Mouse (Mus musculus) left cerebral cortex, adult 11 months (tissue): ENCODE measurements at regions not wholly inside any gene's neighbourhood (a gene's known extent, or its start where the extent isn't known, plus 50 kb on each side); places are given as distances from the start of the nearest gene placed in this dataset.

Experiments
- DNase-seq: peaks from one replicate; pipeline ENCODE4 v3.0.0; 2022; ENCODE audit warnings: low spot score

DNA sequence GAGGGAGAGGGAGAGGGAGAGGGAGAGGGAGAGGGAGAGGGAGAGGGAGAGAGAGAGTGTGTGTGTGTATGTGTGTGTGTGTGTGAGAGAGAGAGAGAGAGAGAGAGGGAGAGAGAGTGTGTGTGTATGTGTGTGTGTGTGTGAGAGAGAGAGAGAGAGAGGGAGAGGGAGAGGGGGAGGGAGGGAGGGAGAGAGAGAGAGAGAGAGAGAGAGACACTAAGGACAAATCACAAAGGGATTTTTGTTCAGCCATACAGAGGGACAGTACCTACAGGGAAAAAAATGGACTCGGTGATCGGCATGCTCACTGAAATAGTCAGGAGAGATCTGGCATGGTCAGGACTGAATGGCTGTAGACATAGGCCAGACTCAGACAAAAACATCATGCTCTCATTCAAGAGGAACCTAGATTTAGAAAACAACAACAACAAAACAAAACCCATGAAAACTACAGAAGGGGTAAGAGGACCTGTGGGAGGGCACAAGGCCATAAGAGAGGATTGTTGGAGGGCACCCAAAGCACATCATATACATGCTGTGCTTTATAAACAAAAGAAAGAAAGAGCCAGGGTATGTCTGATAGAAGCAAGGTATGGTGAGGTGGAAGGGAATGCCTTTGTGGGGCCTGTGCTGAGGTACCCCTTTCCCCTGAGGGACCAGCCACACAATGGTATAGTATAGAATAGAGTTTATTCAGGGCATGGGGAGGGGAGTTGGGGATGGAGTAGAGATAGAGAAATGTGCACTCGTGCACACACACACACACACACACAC, 127.0 kb upstream of the Med14 start:
- no peak for DNase-seq

DNA sequence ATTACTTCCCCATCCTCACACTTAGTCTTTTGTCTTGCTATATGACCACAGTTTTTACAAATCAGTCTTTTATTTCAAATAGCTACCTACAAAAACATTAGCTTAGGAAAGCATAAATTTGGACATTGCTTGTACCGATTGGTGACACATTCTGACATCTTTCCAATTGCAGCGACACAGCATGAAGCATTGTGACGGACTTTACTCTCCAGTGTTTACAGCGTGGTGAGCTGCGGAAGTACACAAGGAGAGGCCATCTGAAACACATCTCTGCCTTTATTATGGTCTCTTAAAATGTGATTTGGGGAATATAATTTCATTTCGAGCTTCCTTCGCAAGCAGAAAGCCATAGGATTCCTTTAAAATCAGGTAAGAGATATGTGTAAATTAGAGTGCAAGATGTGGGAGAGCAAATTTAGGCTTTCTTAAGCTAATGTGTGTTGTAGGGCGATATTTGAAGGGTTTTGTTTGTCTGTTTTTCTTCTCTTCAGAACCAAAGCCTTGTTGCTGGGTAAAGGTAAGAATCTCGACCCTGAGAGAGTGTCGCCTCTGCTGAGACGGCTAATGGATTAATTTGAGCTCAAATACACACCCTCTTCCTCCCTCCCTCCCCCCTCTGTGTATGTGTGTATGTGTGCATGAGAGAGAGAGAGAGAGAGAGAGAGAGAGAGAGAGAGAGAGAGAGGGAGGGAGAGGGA, 126.3 kb upstream of the Med14 start:
- DNase-seq = no peak

DNA sequence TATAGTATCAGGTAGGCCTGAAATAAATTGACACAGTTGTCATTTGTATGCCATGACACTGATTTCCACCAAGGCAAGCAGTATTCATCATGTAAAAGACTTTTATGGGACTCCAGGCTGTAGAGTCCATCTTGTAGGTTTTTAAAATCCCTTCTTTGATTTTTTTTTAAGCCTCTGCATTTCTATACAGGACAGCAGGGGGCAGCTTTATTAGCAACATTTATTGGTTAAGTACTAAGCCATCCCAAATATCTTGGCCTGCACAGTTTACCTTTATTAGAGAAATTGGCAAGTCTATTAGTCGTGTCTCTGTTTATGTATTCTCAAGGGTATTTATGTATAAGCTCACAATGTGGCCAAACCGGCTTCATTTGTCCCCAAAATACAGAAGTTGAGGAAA, 125.6 kb upstream of the Med14 start:
- DNase-seq = no peak

DNA sequence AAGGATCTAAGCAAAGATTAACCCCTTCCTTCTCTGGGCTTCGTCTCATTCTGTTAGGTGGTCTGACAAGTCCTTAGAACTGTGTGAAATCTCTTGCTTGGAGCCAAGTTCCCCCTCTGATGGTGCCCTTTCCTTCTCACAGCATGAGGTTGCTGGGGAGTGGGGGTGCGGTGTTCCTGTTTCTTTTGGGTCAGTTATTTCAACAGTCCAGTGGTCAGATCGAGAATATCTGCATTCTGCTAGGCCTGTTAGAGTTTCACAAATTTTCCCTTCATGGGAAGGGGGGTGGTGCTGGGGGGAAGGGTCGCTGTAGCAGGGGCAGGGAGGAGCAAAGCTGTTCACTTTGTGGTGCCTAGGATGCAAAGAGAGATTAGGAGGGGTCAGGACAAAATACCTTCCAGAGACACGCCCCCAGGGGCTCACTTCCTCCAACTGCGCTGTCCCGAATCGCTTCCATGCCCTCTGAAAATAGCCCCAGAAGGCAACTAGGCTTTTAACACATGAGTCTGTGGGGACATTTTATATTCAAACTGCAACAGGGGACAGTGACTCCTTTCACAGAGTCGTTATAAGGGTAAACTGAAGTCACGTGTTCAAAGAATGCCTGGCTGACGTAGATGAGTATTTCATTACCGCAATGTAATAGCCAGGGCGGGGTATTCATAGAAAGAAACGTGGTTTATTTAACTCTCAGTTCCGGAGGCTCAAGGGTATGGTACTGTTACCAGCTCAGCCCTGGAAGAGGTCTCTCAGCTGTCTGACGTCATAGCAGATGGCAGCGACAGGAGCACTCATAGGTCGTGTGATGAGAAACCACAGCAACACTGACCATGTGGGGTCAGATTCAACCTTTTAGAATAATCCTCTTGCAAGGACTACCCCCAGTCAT, 124.5 kb upstream of the Med14 start:
- DNase-seq = no peak

DNA sequence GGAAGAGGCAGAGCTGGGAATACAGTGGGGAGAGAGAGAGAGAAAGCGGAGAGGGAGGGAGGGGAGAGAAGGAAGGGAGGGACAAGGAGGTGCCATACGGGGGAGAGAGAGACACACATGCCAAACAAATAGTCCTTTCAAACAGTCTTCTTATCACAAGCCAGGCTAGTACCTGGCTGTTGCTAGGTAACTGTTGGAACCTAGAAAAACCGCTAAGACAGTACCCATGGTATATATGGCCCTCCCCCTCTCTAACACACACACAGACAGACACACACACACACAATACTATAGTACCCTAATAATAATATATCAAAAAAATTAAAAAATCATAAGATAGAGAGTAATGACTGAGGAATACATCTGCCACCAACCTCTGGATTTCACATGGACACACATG, 117.4 kb upstream of the Med14 start:
- no peak for DNase-seq

DNA sequence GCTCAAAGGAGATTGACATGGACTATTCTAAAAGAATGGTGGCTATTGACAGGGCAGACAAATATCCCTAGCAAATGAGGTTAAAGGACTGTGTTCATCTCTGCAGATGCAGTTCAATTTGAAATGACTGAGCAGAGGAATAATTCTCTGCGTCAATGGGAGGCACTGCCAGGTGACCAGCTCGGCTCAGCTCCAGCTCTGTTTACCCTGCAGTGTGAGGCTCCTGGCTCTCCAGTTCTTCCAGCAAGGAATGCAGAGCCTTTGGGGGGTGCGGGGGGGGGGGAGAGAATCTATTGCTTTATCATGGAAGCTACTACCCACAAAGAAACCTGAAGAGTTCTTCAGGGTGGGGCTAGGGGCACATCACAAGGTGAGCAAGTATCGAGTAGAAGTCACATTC, 115.6 kb upstream of the Med14 start:
- no peak for DNase-seq

DNA sequence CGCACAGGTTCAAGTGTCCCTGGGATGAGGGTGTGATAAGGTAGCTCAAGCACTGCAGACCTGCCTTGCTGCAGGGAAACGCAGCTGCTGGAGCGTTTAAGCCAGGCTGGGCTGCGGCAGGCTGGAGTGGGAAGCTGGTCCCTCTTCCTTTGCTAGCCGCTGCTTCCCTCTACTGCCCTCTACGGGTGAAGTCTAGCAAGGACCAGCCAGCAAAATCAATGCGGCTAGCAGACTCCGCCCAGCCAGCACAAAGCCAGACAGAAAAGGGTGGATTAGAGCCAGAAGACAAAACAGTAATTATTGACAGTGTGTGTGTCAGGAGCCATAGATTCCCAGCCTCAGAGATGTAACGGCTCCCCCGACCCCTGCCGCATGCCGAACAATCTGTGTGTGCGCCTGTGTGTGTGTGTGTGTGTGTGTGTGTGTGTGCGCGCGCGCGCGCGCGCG, 111.8 kb upstream of the Med14 start:
- DNase-seq = peak; percentile 64

DNA sequence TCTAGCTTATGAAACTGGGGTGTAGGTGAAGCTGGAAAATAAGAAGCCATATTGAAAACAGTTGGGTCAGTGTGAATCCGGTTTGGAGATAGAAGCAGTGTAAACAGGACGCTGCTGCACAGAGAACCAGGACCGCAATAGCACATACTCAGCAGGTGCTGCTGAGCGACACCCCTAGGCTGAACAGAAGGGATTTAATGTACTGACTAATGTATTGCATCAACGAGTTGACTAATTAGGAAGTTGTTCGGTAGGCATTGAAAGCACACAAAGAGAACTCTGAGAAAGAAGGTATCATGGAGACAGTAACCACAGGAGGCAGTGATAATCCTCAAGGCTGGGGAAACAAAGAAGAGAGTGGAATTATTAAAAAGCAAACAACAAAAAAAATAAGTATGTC, 111.4 kb upstream of the Med14 start:
- DNase-seq = no peak

DNA sequence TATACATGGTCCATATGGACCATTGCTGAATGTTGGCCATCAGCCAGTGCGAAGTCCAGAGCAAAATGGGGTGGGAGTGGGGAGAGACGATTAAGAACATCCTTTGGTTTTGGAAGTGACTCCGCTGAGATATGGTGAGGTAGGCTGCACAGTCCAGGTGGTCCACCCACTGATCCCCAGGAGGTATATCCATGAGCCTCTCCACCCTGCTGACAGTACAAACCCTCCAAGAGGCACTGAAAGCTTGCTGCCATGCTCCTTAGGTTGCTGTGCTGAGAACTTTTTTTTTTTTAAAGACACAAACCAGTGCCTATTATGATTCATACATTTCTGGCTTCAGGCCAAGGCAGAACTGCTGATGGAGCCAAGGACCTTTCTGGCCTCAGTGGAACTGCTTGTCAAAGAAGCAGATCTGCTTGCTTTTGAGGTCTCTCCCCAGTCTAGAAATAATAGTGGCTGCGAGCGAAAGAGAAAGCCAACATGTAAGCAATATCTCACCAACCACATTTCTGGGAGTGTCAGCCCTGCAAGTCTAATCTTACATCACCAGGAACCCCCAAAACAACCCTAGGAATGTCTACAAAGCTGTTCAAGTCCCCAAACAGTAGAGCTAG, 105.1 kb upstream of the Med14 start:
- DNase-seq = no peak

DNA sequence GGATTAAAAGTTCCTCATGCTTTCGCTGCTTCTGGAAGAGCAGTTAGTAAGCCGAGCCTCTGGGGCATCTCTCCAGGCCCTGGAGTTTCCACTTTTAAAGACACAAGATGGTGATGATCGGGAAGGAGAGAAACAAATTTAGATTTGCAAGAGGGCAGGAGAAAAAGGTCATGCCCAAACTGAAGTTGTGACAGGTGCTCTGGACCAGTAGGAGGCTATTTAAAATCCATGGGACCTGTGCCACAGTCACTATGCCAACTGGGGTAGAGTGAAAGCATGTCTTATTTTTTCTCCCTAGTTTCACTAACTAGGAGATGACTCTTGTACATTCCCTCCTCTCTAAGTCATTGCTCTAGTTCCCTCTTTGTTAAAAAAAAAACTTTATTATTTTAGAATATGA, 104.3 kb upstream of the Med14 start:
- no peak for DNase-seq

DNA sequence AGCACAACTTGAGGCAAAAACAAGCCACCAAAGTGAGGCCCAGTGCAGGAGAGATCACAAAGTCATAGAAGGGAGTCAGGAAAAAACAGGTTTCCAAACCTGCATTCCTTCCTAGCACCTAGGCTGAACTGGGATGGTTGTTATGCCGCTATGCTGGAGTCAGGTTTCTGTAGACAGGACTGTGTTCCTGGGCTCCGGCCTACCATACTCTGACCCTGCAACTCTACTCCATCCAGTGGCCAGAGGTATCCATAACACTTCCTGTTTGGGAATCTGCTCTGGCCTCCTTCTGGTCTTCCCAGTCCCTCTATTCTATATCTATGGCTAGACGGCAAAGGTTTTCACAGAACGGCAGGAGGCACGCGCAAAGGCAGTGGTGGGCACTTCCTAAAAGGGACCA, 98.3 kb upstream of the Med14 start:
- DNase-seq = no peak

DNA sequence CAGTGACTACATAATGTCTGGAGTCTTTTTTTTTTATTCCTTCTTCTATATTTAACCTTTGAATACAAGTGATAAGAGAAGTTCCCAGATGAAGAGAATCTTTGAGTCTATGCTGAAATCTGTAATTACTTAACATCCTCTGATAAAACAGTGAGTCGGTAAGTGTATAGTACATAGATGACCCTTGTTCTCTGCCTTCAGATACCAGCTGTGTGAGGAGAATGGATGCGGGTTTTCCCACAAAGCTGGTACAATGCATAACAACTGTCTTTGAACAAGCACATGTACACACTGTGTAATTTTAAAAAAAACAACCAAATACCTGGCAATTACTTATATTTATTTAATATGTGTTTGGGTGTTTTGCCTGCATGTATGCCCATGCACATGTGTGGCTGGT, 96.9 kb upstream of the Med14 start:
- DNase-seq = no peak

DNA sequence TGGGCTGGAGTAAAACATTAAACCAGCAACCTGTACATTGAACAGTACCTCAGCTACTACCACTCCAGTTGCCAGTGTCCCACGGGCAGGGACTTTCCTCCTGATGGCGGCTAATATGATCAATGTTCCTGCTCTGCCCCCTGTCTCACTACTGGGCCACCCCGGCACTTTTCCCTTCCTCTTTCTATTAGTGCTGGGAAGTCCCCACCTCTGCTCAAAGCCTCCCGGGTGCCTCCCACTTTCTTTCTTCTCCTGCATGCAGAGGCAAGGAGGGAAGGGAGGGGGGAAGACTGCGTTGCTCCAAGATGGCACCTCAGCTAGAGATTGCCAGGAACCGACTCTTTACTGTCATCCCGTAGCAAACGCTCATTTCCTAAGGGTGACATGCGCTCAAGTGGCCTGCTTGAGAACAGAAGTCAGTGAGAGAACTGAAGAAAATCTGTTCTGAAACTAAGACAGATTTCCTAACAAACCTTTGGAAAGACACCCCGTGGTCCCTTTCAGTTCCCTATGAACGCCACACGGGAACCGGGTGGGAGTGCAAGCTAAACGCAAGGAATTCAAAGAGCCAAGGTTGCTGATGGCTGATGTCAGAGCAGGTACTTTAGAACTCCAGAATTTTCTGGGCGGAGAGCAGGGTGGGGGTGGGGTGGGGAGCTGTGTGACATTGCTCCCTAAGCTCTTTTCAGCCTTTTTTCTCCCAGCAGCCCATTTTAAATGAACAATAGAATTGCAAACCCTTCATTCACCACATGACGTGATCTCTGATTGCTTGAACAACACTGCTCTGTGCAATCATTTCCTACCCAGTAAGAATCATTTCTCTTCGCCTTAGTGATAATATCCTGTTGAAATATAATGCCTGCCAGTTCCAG, 96.2 kb upstream of the Med14 start:
- DNase-seq = peak; percentile 32

DNA sequence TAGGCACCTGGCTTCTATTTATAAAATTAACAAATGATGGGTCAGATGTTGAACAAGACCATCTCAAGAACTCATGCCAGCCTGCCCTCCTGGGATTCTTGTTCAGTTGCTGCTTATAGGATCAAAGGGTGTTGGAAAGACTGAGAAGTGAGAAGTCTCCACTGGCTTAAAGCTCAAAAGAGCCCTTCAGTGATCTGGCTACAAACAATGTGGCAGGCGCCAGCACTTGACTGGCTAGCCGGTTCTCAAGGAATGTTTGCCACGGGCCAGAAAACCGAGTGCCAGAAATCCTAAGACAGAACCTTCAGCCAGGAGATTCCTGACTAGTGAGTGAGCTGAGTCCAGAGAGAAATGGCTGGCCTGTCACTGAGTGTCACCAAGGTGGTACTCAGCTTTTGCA, 93.6 kb upstream of the Med14 start:
- DNase-seq = no peak

DNA sequence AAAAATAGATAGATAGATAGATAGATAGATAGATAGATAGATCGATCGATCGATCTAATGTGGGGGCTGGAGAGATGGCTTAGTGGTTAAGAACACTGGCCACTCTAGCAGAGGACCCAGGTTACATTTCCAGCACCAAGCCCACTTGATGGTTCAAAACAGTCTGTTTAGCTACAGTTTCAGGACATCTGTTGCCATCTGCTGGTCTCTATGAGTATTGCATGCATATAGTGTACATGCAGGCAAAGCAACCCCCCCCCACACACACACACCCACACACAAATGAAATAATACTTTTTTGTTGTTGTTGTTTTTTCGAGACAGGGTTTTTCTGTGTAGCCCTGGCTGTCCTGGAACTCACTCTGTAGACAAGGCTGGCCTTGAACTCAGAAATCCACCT, 89.8 kb upstream of the Med14 start:
- peak; percentile 14 for DNase-seq

DNA sequence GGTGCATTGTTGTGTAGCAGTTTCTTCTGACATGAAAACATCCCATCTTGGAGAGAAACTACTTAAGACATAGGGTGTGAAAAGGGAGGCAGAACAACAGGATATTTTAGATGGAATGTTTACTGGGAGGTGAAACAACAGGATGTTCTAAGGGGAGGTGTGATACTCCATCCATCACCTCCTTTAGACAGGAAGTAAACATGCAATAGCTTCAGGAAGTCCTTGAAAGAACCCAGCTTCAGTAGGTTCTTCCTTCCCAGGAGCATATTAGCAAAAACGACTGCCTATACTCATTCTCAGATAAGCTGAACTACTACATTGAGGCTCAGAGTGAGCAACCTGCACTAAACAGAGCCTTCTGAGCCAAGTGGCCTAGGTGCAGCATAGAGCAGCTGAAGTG, 82.6 kb upstream of the Med14 start:
- DNase-seq = no peak

DNA sequence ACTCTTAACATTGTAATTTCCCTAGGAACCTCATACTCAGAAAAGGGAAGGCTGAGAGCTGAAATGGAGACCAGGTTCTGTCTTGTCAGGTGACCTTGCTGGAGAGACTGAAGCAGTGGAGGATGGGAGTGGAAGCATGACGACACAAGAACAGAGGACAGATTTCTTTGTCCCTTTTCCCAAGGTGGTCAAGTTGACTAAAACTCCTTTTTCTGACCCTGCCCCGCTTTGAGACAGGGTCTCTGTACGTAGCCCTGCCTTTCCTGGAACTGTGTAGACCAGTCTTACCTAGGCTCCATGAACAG, 79.1 kb upstream of the Med14 start:
- DNase-seq = no peak

DNA sequence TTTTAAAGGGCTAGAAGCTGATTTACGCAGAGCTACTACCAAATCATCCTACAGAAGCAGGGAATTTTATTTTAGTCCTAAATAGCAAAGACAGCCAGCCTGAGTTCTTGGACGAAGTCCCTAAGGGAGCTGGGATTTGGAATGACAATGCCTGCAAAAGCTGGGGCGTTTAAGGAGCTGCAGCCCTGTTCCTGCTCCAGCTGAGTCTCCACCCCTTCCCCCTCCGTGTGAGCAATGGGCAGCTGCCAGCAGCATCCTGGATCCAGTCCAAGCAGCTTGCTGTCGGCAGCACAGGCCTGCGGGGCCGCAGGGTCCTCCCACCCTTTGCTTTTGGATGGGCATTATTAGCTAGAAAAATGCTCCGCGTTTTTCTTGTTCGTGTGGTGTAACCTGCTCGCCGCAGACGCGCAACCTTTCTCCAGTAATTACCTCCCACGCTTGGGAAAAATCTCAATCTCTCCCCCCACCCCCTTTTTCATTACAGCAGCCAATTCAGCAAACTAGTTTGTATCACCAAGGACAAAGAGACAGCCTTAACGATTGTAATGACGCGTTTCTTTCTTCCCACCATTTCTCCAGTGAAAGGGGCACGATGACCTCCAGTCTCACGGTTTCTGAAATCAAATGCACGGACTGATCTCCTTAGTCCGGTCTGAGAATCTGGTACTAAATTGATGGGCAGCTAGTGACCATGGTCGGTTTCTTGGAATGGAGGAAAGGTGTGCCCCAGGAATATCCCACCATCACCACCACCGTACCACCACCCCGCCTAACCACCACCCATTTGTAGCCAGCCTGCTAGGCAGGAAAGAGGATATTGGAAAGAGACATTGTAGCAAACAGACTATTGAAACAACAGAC, 78.5 kb upstream of the Med14 start:
- peak; percentile 74 for DNase-seq

DNA sequence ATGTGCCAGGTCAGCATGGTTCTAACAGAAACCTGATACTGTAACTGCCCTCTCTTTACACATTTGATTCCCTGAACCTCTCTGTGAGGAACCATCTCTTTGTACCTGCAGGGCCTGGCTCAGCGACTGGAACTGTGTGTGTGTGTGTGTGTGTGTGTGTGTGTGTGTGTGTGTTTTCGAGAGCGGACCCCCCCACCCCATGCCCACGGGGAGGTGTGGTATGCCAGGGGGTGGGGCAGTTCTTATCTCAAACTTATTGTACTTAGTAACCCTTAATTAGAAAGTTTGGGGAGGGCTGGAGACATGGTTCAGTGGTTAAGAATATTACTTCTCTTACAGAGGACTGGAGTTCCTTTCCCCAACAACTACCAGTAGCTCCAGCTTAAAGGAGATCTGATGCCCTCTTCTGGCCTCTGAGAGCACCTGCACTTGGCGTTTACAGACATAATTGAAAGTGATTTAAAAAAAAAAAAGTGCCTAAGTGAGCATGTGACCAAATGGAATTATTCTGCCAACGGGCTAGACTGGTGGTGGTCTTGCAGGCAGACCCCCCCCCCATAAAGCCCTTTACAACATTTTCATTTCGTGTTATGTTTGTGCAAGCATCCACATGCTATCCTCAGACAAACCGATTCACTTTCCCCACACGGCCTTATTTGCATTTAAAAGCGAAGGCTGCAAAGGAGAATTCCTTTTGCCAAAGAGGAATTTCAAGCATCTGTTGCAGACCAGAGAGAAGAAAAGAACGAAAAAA, 77.7 kb upstream of the Med14 start:
- DNase-seq = peak; percentile 29

DNA sequence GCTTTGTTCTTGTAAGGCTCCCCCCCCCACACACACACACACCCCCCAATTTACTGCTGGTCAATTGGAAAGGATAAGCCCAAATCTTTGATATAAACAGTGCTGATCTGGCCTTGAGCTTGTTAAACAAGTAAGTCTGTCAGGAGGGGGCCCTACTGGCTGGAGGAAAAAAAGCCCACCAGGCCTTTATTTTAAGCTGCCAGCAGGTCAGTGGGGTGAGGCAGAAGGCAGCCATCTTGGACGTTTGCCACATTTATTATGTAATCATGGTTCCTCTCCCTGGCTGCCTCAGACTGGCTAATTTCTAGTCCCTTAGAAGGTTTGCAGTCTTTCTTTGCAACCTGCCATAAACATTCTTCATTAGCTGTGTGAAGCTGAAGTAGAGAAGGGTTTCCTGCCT, 75.9 kb upstream of the Med14 start:
- DNase-seq = no peak
